Mouse (Mus musculus) heart, postnatal 0 days (tissue): ENCODE data around the gene Ick. TPM values are rescaled to one million over a fixed set of nuclear protein-coding genes. Genes with fewer than 3 reads are reported as not detected.
"Not testable (repeated sequence)": the region's sequence is repeated elsewhere in the genome, so short reads cannot be mapped to it uniquely, and the experiment has no call there.

Experiments used
- ATAC-seq: fragments of 200-750 bp; cut with Nextera tagmentation; 2 replicates; pipeline ENCODE4 v1.8.0; 2017; ENCODE audit warnings: low read depth, moderate number of reproducible peaks, moderate library complexity; ENCODE audit not compliant: insufficient read depth
- DNase-seq: peaks from one replicate; pipeline ENCODE4 v3.0.0-alpha.2; 2016; ENCODE audit warnings: low spot score
- H3K27ac ChIP-seq: fragments of 300-500 bp; sonication (generic); 2 replicates; pipeline ENCODE4 v1.5.1; 2014; ENCODE audit warnings: low read depth, mild to moderate bottlenecking
- H3K27me3 ChIP-seq: fragments of 300-500 bp; sonication (generic); 2 replicates; pipeline ENCODE4 v1.6.1; 2014; ENCODE audit warnings: low read length, mixed read lengths; ENCODE audit not compliant: control insufficient read depth, insufficient read depth
- H3K36me3 ChIP-seq: fragments of 300-500 bp; sonication (generic); replicated peaks from 2 replicates; pipeline ENCODE4 v1.6.1; 2014; ENCODE audit warnings: low read length, mixed read lengths; ENCODE audit not compliant: control insufficient read depth, insufficient read depth
- H3K4me1 ChIP-seq: fragments of 300-500 bp; sonication (generic); 2 replicates; pipeline ENCODE4 v1.6.1; 2014; ENCODE audit warnings: antibody characterized with exemption; ENCODE audit not compliant: control insufficient read depth, insufficient read depth
- H3K4me2 ChIP-seq: fragments of 300-500 bp; sonication (generic); 2 replicates; pipeline ENCODE4 v1.6.1; 2014; ENCODE audit warnings: low read depth, mild to moderate bottlenecking, low read length, moderate library complexity
- H3K4me3 ChIP-seq: fragments of 300-500 bp; sonication (generic); 2 replicates; pipeline ENCODE4 v1.5.1; 2014; ENCODE audit warnings: low read depth, low read length
- H3K9ac ChIP-seq: fragments of 300-500 bp; sonication (generic); replicated peaks from 2 replicates; pipeline ENCODE4 v1.6.1; 2014; ENCODE audit warnings: low read depth, low read length, mixed read lengths
- H3K9me3 ChIP-seq: fragments of 300-500 bp; sonication (generic); replicated peaks from 2 replicates; pipeline ENCODE4 v1.6.1; 2016; ENCODE audit warnings: low read length; ENCODE audit not compliant: control insufficient read depth
- CTCF ChIP-seq: IDR thresholded peaks from 2 replicates; pipeline ENCODE4 v1.5.1; 2016; ENCODE audit warnings: antibody characterized with exemption, control low read depth, low read depth
- EP300 ChIP-seq: IDR thresholded peaks from 2 replicates; pipeline ENCODE4 v1.6.1; 2016; ENCODE audit warnings: antibody characterized with exemption, low read depth
- WGBS: fragments of 180-500 bp; shearing (Covaris S2); extraction: QIAGEN DNeasy Blood & Tissue Kit; methylation state at CpG from one replicate; pipeline ENCODE4 v1.1.7; 2014; 5-methylcytosine and 5-hydroxymethylcytosine counted together
- polyA plus RNA-seq: library from polyadenylated mRNA; unstranded; fragments of >200 nt; fragmentation: Nextera tagmentation; extraction: Ambion mirVana; gene quantifications from 2 replicates; pipeline ENCODE4 v1.2.1, GENCODE M21; 2015
- total RNA-seq: library from RNA; depleted of rRNA; stranded (reverse); fragments of >200 nt; gene quantifications from 2 replicates; pipeline ENCODE4 v1.2.3, GENCODE M21; 2014; ENCODE audit warnings: low replicate concordance; rRNA removed

Gene Ick
- total RNA-seq (10.4 and 11.4 TPM in 2 replicates), polyA plus RNA-seq (13.5 and 13.8 TPM in 2 replicates)

DNA sequence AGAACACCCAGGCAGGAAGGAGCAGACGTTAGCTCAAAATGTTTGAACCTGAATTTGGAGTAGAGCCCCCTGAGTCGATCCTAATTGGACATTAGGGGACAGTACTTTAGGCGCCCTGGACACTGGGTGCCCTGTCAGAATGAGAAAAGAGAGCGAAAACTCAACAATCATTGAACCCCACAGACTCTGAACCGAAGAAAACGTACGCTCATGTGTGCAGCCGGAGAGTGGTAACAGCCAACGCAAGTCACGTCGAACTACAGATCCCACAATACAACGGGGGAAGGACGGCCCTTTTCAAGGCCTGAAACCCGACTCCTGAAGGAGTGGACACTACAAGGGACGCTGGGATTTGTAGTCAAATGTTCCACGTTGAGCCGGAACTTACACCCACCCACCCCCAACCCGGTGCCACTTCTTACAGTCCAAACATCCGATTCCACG lies at the start of gene Ick, which contains the start of gene Fbxo9:
Ick (plus strand) TSS at position 397 of the 444 bp plus-strand sequence.
Fbxo9 (minus strand) TSS at position 270 of the 444 bp plus-strand sequence.
- ATAC-seq (peak; percentile 87), DNase-seq (peak; percentile 97)
- Histone ChIP-seq H3K36me3 (peaks cover 18% of the 10 kb centered on the region), H3K4me2 (peak within 1 kb of the TSS; percentile 84), H3K9me3 (no peaks in the 10 kb centered on the region), H3K27ac (peak within 1 kb of the TSS; percentile 99), H3K27me3 (no peaks in the 10 kb centered on the region), H3K9ac (peak within 1 kb of the TSS; percentile 97), H3K4me1 (peaks cover 11% of the 10 kb centered on the region; the same call in 1 of the 2 replicates), H3K4me3 (peak within 1 kb of the TSS; percentile 96)
- WGBS, result under 1% methylated on average over 20 of the region's 20 CpGs
- TF ChIP-seq EP300 (no peak), CTCF (no peak)

DNA sequence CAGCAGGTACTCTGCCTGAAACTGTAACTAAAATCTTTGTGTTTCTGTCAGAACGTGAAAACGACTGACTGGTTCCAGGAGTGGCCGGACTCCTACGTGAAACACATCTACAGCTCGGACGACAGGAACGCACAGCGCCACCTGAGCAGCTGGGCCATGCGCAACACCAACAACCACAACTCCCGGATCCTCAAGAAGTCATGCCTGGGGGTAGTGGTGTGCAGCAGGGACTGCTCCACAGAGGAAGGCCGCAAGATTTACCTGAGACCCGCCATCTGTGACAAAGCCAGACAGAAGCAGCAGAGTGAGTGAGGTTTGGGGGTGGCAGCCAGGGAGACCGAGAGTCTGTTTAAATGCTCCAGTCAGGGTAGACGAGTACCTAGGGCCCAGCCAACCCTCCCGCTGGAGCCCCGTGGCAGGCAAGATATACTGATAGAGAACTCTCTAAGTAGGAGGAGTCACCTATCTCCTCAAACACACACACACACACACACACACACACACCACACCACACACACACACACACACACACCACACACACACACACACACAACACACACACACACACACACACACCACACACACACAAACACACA lies 49.4 kb upstream of the Ick start:
- TF ChIP-seq EP300, result no peak
- no peak for TF ChIP-seq CTCF
- H3K9ac ChIP-seq, result no peak overlapping the region
- ATAC-seq (no peak), DNase-seq (no peak)
- no peak overlapping the region for H3K4me3 ChIP-seq
- no peak overlapping the region for H3K27ac ChIP-seq
- H3K27me3 ChIP-seq, result no peaks in the 10 kb centered on the region
- no peaks in the 10 kb centered on the region for H3K4me1 ChIP-seq
- H3K36me3 ChIP-seq, result no peaks in the 10 kb centered on the region
- H3K4me2 ChIP-seq, result no peak overlapping the region
- H3K9me3 ChIP-seq, result no peaks in the 10 kb centered on the region
- WGBS, result 80% methylated on average over 16 of the region's 16 CpGs

DNA sequence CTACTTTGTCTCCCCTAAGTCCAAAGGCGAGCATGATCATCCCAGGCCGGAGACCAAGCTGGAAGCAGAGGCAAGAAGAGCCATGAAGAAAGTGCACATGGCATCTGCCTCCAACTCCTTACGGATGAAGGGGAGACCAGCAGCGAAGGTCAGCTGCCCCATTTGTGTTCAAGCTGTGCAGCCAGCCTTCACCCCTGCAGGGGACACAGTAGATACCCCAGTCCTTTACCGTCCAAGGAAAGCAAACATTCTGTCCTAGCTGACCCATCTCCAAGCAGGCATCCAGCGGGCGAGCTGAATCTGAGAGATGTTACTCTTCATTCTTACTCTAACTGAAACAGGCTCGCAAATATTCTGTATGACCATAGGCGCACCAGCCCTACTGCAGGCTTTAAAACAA lies 46.6 kb upstream of the Ick start:
- 81% methylated on average over 9 of the region's 9 CpGs for WGBS

DNA sequence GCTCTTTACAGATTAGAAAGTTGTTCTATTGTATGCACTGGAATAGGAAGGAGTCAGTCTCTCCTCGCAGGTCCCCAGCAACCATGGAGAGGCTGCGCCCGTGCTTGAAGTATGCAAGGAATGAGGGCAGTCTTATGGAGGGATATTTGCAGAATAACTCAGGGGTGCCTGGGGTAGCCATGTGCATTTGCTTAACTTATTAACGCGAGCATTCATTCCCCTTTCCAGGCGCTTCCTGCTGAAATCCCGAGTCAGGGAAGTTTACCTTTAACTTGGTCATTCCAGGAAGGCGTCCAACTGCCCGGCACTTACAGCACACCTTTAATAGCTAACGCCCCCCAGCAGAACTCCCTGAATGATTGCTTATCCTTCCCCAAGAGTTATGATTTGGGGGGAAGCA lies 44.9 kb upstream of the Ick start:
- Histone ChIP-seq H3K9ac (no peak overlapping the region), H3K9me3 (no peaks in the 10 kb centered on the region), H3K4me2 (no peak overlapping the region), H3K4me1 (no peaks in the 10 kb centered on the region), H3K27me3 (no peaks in the 10 kb centered on the region), H3K4me3 (no peak overlapping the region), H3K27ac (no peak overlapping the region), H3K36me3 (no peaks in the 10 kb centered on the region)
- no peak for ATAC-seq
- no peak for TF ChIP-seq CTCF
- no peak for TF ChIP-seq EP300
- no peak for DNase-seq
- 46% methylated on average over 10 of the region's 10 CpGs for WGBS

More for the DNA sequence above, 46.6 kb upstream of the Ick start:
- ATAC-seq (no peak), DNase-seq (no peak)
- no peaks in the 10 kb centered on the region for H3K36me3 ChIP-seq
- H3K27me3 ChIP-seq, result no peaks in the 10 kb centered on the region
- no peak overlapping the region for H3K9ac ChIP-seq
- H3K4me3 ChIP-seq, result no peak overlapping the region
- no peak for TF ChIP-seq CTCF
- TF ChIP-seq EP300, result no peak
- H3K4me1 ChIP-seq, result no peaks in the 10 kb centered on the region
- H3K4me2 ChIP-seq, result no peak overlapping the region
- H3K27ac ChIP-seq, result no peak overlapping the region
- H3K9me3 ChIP-seq, result no peaks in the 10 kb centered on the region

DNA sequence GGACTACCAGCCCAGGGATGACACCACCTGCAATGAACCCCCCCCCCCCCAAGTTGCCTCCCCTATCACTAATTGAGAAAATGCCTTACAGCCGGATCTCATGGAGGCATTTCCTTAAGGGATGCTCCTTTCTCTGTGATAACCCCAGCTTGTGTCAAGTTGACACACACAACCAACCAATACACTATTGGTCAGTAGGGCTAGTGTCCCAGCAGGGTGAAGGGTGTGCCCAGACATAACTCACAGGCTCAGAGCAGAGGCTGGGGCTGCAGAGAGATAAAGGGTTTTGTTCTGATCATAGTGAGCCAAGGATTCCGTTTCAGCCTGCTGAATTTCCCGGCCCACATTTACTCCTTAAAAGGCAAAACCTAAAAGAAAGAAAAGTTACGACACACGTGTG lies 38.5 kb upstream of the Ick start:
- Histone ChIP-seq H3K4me3 (no peak overlapping the region), H3K27ac (no peak overlapping the region), H3K27me3 (no peaks in the 10 kb centered on the region), H3K9ac (no peak overlapping the region), H3K4me1 (no peaks in the 10 kb centered on the region), H3K9me3 (no peaks in the 10 kb centered on the region), H3K36me3 (no peaks in the 10 kb centered on the region), H3K4me2 (no peak overlapping the region)
- DNase-seq (no peak), ATAC-seq (no peak)
- TF ChIP-seq EP300 (no peak), CTCF (no peak)
- WGBS, result 62% methylated on average over 5 of the region's 5 CpGs

DNA sequence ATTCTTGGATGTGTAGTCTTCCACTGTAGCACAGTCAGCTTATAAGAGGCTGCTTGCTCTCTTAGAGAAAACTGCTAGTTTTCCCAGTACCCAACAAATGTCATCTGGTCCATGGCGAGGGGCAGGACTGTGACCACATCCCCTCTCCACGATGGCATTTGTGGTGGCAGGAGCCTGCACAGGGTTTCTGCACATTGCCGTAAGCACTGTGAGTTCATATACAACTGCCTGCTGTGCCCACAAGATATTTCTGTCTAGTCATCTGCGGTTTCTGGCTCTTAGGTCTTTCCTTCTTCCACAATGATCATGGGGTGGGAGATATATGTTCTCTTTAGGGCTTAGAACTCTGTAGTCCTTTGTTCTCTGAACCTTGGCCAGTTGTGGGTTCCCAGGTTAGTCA lies 37.4 kb upstream of the Ick start:
- H3K27ac ChIP-seq, result no peak overlapping the region
- H3K4me2 ChIP-seq, result no peak overlapping the region
- no peaks in the 10 kb centered on the region for H3K4me1 ChIP-seq
- 72% methylated on average over 4 of the region's 4 CpGs for WGBS
- H3K27me3 ChIP-seq, result no peaks in the 10 kb centered on the region
- H3K9ac ChIP-seq, result no peak overlapping the region
- no peak for ATAC-seq
- no peak overlapping the region for H3K4me3 ChIP-seq
- no peaks in the 10 kb centered on the region for H3K36me3 ChIP-seq
- H3K9me3 ChIP-seq, result no peaks in the 10 kb centered on the region
- no peak for TF ChIP-seq CTCF
- no peak for TF ChIP-seq EP300
- no peak for DNase-seq

DNA sequence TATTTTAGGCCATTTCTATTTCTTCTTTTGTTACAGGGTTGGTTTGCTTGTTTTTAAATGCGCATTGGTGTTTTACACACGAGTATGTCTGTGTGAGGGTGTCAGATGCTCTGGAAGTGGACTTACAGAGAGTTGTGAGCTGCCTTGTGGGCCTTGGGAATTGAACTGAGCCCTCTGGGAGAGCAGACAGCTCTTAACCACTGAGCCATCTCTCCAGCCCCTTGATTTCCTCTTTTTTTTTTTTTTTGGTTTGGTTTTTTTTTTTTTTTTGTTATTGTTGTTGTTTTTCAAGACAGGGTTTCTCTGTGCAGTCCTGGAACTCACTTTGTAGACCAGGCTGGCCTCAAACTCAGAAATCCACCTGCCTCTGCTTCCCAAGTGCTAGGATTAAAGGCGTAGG lies 35.7 kb upstream of the Ick start:
- 83% methylated on average over 3 of the region's 3 CpGs for WGBS
- DNase-seq, H3K4me2 ChIP-seq, H3K9ac ChIP-seq, H3K4me3 ChIP-seq, H3K27me3 ChIP-seq, H3K9me3 ChIP-seq, H3K27ac ChIP-seq, ATAC-seq, H3K36me3 ChIP-seq, H3K4me1 ChIP-seq: not testable (repeated sequence)
